Mouse (Mus musculus) megakaryocyte, embryonic 14.5 days (primary cell): ENCODE measurements at regions not wholly inside any gene's neighbourhood (a gene's known extent, or its start where the extent isn't known, plus 50 kb on each side); places are given as distances from the start of the nearest gene placed in this dataset.

Source experiments
- H3K27me3 ChIP-seq: replicated peaks from 2 replicates; pipeline ENCODE3; 2012; ENCODE audit warnings: inconsistent platforms
- H3K36me3 ChIP-seq: replicated peaks from 2 replicates; pipeline ENCODE3; 2012; ENCODE audit warnings: low read length, inconsistent platforms, mixed read lengths
- H3K4me1 ChIP-seq: 2 replicates; pipeline ENCODE4 v1.6.1; 2012; ENCODE audit warnings: inconsistent platforms
- H3K4me3 ChIP-seq: replicated peaks from 2 replicates; pipeline ENCODE3; 2012; ENCODE audit warnings: moderate library complexity, mild to moderate bottlenecking, inconsistent platforms
- H3K9me3 ChIP-seq: 2 replicates; pipeline ENCODE4 v1.6.1; 2012; ENCODE audit warnings: inconsistent platforms
- FLI1 ChIP-seq: IDR thresholded peaks from 2 replicates; pipeline ENCODE4 v1.6.1; 2012; ENCODE audit warnings: low read length, inconsistent platforms, mixed read lengths
- GATA1 ChIP-seq: IDR thresholded peaks from 3 replicates; pipeline ENCODE4 v1.6.1; 2012; ENCODE audit warnings: mixed read lengths, low read length, inconsistent platforms, borderline replicate concordance

- Histone ChIP-seq H3K4me3 (no peak overlapping the region), H3K27me3 (no peaks in the 10 kb centered on the region), H3K36me3 (no peaks in the 10 kb centered on the region), H3K9me3 (no peaks in the 10 kb centered on the region), H3K4me1 (no peaks in the 10 kb centered on the region)
- TF ChIP-seq FLI1, result no peak
- TF ChIP-seq GATA1, result no peak
These were observed 245.1 kb upstream of the Spred2 start for GRCm38 (mm10) chr11:19679041-19679440.

GRCm38 (mm10) chr11:19679669-19680068, 244.5 kb upstream of the Spred2 start:
- Histone ChIP-seq H3K36me3 (no peaks in the 10 kb centered on the region), H3K9me3 (no peaks in the 10 kb centered on the region), H3K4me1 (no peaks in the 10 kb centered on the region), H3K27me3 (no peaks in the 10 kb centered on the region), H3K4me3 (no peak overlapping the region)
- TF ChIP-seq GATA1, result no peak
- TF ChIP-seq FLI1, result no peak

GRCm38 (mm10) chr11:19701198-19701597, 223.0 kb upstream of the Spred2 start:
- TF ChIP-seq FLI1 (no peak), GATA1 (no peak)
- Histone ChIP-seq H3K4me1 (no peaks in the 10 kb centered on the region), H3K36me3 (no peaks in the 10 kb centered on the region), H3K9me3 (no peaks in the 10 kb centered on the region), H3K4me3 (no peak overlapping the region), H3K27me3 (no peaks in the 10 kb centered on the region)

- Histone ChIP-seq H3K36me3 (no peaks in the 10 kb centered on the region), H3K4me1 (no peaks in the 10 kb centered on the region), H3K4me3 (peak overlapping the region; percentile 42), H3K9me3 (no peaks in the 10 kb centered on the region; the same call in 1 of the 2 replicates), H3K27me3 (no peaks in the 10 kb centered on the region)
- no peak for TF ChIP-seq GATA1
- no peak for TF ChIP-seq FLI1
These were observed 215.4 kb upstream of the Spred2 start for GRCm38 (mm10) chr11:19708821-19709220.

GRCm38 (mm10) chr11:19709337-19709736, 214.8 kb upstream of the Spred2 start:
- H3K4me3 ChIP-seq, result no peak overlapping the region
- TF ChIP-seq FLI1 (no peak), GATA1 (no peak)
- no peaks in the 10 kb centered on the region for H3K27me3 ChIP-seq
- no peaks in the 10 kb centered on the region for H3K4me1 ChIP-seq
- no peaks in the 10 kb centered on the region for H3K36me3 ChIP-seq
- H3K9me3 ChIP-seq, result no peaks in the 10 kb centered on the region; the same call in 1 of the 2 replicates

- no peaks in the 10 kb centered on the region for H3K27me3 ChIP-seq
- no peaks in the 10 kb centered on the region for H3K36me3 ChIP-seq
- no peak overlapping the region for H3K4me3 ChIP-seq
- H3K9me3 ChIP-seq, result no peaks in the 10 kb centered on the region; the same call in 1 of the 2 replicates
- no peak for TF ChIP-seq FLI1
- no peak for TF ChIP-seq GATA1
- H3K4me1 ChIP-seq, result no peaks in the 10 kb centered on the region
These were observed 211.1 kb upstream of the Spred2 start for GRCm38 (mm10) chr11:19713091-19713490.

- no peak for TF ChIP-seq FLI1
- TF ChIP-seq GATA1, result no peak
- Histone ChIP-seq H3K4me1 (no peaks in the 10 kb centered on the region), H3K27me3 (no peaks in the 10 kb centered on the region), H3K9me3 (no peaks in the 10 kb centered on the region; the same call in 1 of the 2 replicates), H3K36me3 (no peaks in the 10 kb centered on the region), H3K4me3 (no peak overlapping the region)
These were observed 210.6 kb upstream of the Spred2 start for GRCm38 (mm10) chr11:19713597-19713996.

GRCm38 (mm10) chr11:19714211-19714610, 210.0 kb upstream of the Spred2 start:
- no peaks in the 10 kb centered on the region for H3K4me1 ChIP-seq
- H3K9me3 ChIP-seq, result no peaks in the 10 kb centered on the region
- H3K27me3 ChIP-seq, result no peaks in the 10 kb centered on the region
- no peaks in the 10 kb centered on the region for H3K36me3 ChIP-seq
- no peak overlapping the region for H3K4me3 ChIP-seq
- TF ChIP-seq GATA1 (no peak), FLI1 (no peak)

GRCm38 (mm10) chr11:19714888-19715595, 209.1 kb upstream of the Spred2 start:
- no peaks in the 10 kb centered on the region for H3K4me1 ChIP-seq
- no peaks in the 10 kb centered on the region for H3K9me3 ChIP-seq
- no peak for TF ChIP-seq FLI1
- TF ChIP-seq GATA1, result no peak
- no peaks in the 10 kb centered on the region for H3K36me3 ChIP-seq
- H3K4me3 ChIP-seq, result no peak overlapping the region
- H3K27me3 ChIP-seq, result no peaks in the 10 kb centered on the region

GRCm38 (mm10) chr11:19718165-19718564, 206.0 kb upstream of the Spred2 start:
- Histone ChIP-seq H3K9me3 (0 out of 2 replicates have a peak, but pooled peaks cover 8% of the 10 kb centered on the region), H3K4me3 (no peak overlapping the region), H3K4me1 (no peaks in the 10 kb centered on the region), H3K36me3 (no peaks in the 10 kb centered on the region), H3K27me3 (no peaks in the 10 kb centered on the region)
- TF ChIP-seq FLI1 (no peak), GATA1 (no peak)

GRCm38 (mm10) chr11:19729031-19729430, 195.1 kb upstream of the Spred2 start:
- H3K4me1 ChIP-seq, result no peaks in the 10 kb centered on the region
- no peaks in the 10 kb centered on the region for H3K36me3 ChIP-seq
- no peaks in the 10 kb centered on the region for H3K27me3 ChIP-seq
- H3K4me3 ChIP-seq, result no peak overlapping the region
- no peak for TF ChIP-seq GATA1
- TF ChIP-seq FLI1, result no peak
- 0 out of 2 replicates have a peak, but pooled peaks cover 3% of the 10 kb centered on the region for H3K9me3 ChIP-seq
